Mouse (Mus musculus) left cerebral cortex, postnatal 4 days (tissue): ENCODE data around the gene Akr1cl. TPM values are rescaled to one million over a fixed set of nuclear protein-coding genes. Genes with fewer than 3 reads are reported as not detected.

ENCODE experiments used
- DNase-seq: peaks from one replicate; pipeline ENCODE4 v3.0.0-alpha.2; 2022
- intact Hi-C: fragments of 180-260 bp; cut with DNase I; formaldehyde crosslinking; loops from one replicate; pipeline ENCODE4 v1.15.1; 2025
- total RNA-seq, 2 experiments: library from RNA; stranded (reverse); gene quantifications; 2 replicates each; pipeline ENCODE4 v1.2.3; 2021

The Akr1cl gene
- total RNA-seq, 2 experiments from 2014 or later = not detected

DNA sequence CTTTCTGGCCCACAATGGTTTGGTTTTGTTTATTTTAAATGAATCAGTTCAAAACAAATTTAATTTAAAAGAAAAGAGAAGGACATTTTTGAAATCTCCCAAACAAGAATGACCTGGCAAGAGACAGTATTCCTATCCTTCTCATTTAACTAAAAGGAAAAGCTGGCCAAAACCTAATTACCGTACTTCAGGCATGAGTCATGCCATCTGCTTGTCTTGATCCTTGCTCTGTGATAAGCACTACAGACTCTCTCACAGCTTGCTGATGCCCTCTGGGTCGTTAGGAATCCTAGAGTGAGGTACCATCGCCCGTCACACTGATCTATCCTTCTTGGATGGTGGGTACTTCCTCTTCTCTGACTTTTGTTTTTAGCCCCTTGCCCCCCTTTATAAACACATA, 39.4 kb downstream of the Akr1cl start:
- no peak for DNase-seq
- intact Hi-C loops = no loop called here

DNA sequence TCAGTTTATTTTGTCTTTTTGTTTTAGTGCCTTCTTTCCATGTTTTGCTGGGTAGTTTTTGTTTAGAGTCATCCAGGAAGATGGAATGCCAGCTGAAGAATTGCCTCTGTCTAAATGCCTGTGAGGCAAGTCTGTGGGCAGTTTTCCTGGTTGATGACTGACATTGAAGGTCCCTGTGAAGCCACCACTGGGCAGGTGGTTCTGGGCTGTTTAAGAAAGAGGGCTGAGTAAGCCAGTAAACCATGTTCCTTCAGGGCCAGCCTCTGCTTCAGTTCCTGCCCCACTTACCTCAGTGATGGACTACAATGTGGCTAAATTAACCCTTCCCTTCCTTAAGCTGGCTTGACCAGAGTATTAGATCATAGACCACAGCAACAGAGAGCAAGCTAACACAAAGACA, 44.4 kb downstream of the Akr1cl start:
- no peak for DNase-seq
- intact Hi-C loops = loop anchor here (10.0 kb wide), 1 partner anchor 253 kb away; the partner anchor contains the start of gene Fzd5

DNA sequence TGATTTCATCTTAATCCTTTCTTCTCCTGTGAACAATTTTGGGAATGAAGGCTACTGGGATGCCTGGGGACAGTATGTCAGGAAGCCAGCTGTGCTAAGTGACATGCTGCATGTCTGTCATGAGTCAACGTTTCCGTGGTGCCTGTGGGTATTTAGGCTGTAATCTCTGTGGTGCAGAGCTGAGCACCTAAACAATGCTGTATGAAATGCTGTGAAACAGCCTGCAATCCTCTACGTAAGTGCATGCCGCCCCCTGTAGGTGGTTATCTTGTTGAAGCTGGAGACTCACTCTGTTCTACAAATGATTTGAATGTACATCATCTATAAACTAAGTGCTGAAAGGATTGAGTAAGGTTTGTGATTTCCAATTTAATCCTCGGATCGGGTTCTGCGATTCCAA, 46.4 kb downstream of the Akr1cl start:
- peak; percentile 48 for DNase-seq
- intact Hi-C loops = loop anchor here (10.0 kb wide), 1 partner anchor 251 kb away; the partner anchor contains the start of gene Fzd5

DNA sequence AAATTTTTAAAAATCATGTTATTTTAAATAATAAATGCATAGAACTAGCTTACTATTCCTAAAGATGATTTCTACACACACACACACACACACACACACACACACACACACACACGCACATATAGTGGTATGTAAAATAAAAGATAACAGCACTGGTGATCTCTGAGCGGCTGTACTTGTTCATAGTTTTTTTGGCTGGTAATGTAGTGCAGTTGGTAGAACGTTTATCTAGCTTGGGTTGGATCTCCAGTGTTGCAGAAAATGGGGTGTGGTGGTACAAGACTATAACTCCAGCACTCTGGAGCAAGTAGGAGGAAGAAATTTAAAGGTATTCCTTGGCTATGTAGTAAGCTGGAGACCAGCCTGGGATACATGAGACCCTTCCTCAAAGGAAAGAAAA, 49.3 kb downstream of the Akr1cl start:
- no peak for DNase-seq
- intact Hi-C loops = loop anchor here (10.0 kb wide), 1 partner anchor 248 kb away; the partner anchor contains the start of gene Fzd5

DNA sequence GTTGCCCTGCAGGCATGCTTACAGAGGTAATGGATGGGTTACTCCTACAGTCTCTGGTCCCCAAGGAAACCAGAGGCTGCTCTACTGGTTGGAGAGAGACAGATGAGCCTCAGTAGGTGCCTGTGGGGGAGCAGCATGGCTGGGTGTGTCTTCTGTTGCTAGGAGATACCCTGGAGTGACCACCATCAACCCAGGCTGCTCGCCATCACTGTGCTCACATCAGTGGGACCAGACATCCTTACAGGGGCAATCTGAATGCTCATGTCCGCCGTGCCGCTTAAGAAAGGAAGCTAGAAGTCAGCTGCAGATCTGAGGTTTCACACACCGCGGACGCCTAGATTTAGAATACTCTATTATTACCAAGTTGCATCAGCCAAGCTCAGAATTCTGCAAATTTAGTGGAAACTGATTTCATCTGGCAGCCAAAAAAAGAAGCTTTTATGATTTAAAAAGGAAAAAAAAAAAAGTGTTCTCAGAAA, 54.2 kb downstream of the Akr1cl start:
- DNase-seq = no peak
- intact Hi-C loops = no loop called here

DNA sequence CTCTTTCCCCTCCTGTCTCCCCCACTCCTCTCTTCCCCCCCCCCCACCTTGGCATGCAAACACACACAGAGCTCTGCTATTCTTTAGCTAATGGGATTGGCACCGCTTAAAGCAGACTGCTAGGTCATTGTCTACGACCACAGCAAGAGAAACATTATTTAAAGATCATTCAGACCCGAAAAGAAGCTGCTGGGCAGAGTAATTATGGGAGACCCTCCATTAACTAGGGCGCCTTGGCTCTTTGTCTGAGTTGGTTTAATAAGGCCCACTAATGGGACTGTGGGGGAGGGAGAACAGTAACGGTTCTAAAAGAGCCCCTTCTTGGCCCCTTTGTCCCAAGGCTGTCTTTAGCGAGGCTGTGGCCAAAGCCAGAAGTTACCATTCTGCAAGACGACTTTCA, 57.2 kb downstream of the Akr1cl start:
- intact Hi-C loops = no loop called here
- no peak for DNase-seq

DNA sequence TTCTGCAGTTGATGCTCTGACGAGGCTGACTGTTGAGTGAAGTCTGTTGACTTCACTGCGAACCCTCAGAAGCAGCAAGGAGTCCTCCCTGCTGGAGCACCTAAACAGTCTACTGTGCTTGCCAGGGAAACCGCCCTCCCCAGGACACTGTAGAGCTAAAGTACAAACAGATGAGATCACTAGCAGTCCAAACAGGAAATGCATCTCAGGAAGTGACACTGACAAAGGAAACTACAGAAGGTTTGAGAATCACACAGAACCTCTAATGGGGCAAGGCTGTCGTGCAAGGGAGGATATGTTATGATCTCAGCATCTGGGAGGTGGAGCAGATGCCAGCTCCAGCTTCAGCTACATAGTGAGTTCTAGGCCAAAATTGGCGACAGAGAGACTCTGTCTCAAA, 61.9 kb downstream of the Akr1cl start:
- DNase-seq = no peak
- intact Hi-C loops = no loop called here

Other genes starting within 250 kb of the Akr1cl start
- gene Plekhm3, start 75.9 kb downstream of the Akr1cl start, total RNA-seq = 10 to 100 TPM; 22.2 to 25.2 TPM
- not detected for gene Cryge, start 18.4 kb upstream of the Akr1cl start, total RNA-seq
- gene Crygd, start 30.7 kb upstream of the Akr1cl start, total RNA-seq = not detected
- gene Crygc, start 40.9 kb upstream of the Akr1cl start, total RNA-seq = not detected
- not detected for gene Crygb, start 49.5 kb upstream of the Akr1cl start, total RNA-seq
- gene Cryga, start 70.6 kb upstream of the Akr1cl start, total RNA-seq = under 1 TPM in 1 of 2 experiments, not detected in 1; 0.97 TPM
- under 1 TPM in 1 of 2 experiments, not detected in 1; 0.52 TPM for gene Gm28845, start 86.8 kb upstream of the Akr1cl start, total RNA-seq
- gene D630023F18Rik, start 90.5 kb upstream of the Akr1cl start, total RNA-seq = 1 to 10 TPM; 5.6 to 9.1 TPM
- 100 to 1,000 TPM; 322 to 358 TPM for gene Idh1, start 153.7 kb upstream of the Akr1cl start, total RNA-seq
- gene Pikfyve, start 153.9 kb upstream of the Akr1cl start, total RNA-seq = 10 to 100 TPM; 42.7 to 45.2 TPM
- 1 to 10 TPM; 2.6 to 2.9 TPM for gene Pth2r, start 249.3 kb upstream of the Akr1cl start, total RNA-seq